10 mouse cellular contexts compared by ENCODE assay signal in the genomic region with DNA sequence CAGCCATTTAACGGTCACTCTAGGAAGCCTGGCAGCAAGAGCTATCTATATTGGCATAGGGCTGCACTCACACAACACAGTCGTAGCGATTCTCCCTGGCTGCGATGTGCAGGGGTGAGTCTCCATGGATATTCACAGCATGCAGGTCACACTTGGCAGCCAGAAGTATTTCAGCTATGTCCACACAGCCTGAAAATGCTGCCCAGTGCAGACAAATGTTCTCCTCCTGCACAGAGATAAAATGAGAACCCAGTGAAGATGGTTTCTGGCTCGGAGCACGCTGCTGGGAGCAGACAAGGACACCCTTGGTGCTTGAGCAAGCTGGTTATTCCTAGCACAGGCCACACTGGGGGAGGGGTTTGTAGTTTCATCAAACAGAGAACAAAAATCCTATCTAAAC. TPM values are rescaled to one million over a fixed set of nuclear protein-coding genes. Genes with fewer than 3 reads are reported as not detected.
DNase-seq lines count a peak whose midpoint lies in the region; ATAC-seq lines count a peak whose summit lies in the region.
"Had no signal": no experiment of that assay in that cellular context is flagged by ENCODE, and none has a peak within 500 bp of the region (broad histone marks: within the 10 kb centered on the region; RNA-seq: fewer than 3 reads in every experiment).

No protein-coding gene starts in this region.

- H3K9ac ChIP-seq in hindbrain, embryonic 15.5 days, result no peak overlapping the region
- no peak overlapping the region for H3K9ac ChIP-seq in hindbrain, embryonic 14.5 days

- no peaks in the 10 kb centered on the region for H3K4me1 ChIP-seq in hindbrain, embryonic 15.5 days (replicated peaks)
- 0 out of 2 replicates have a peak, but pooled peaks cover 4% of the 10 kb centered on the region for H3K4me1 ChIP-seq in hindbrain, embryonic 14.5 days (replicated peaks; ENCODE audit: control insufficient read depth, insufficient read depth, low read length)

- peaks cover 65% of the 10 kb centered on the region for H3K36me3 ChIP-seq in hindbrain, embryonic 15.5 days
- peaks cover 91% of the 10 kb centered on the region for H3K36me3 ChIP-seq in hindbrain, embryonic 14.5 days (replicated peaks; ENCODE audit: control insufficient read depth, insufficient read depth)

- no peaks in the 10 kb centered on the region for H3K9me3 ChIP-seq in hindbrain, embryonic 15.5 days
- no peaks in the 10 kb centered on the region for H3K9me3 ChIP-seq in hindbrain, embryonic 14.5 days (ENCODE audit: control insufficient read depth, low read length)

- H3K4me3 ChIP-seq in hindbrain, embryonic 15.5 days, result no peak overlapping the region
- H3K4me3 ChIP-seq in hindbrain, embryonic 14.5 days (replicated peaks; ENCODE audit: low read length), result no peak overlapping the region

- H3K4me2 ChIP-seq in hindbrain, embryonic 15.5 days, result no peak overlapping the region
- no peak overlapping the region for H3K4me2 ChIP-seq in hindbrain, embryonic 14.5 days (replicated peaks)

- intact Hi-C loops in left cerebral cortex, postnatal 36 days (cut with DNase I), result no loop called here

- H3K27me3 ChIP-seq in hindbrain, embryonic 15.5 days, result no peaks in the 10 kb centered on the region
- H3K27me3 ChIP-seq in hindbrain, embryonic 14.5 days (ENCODE audit: control insufficient read depth, insufficient read depth, low read length), result no peaks in the 10 kb centered on the region

- no peak overlapping the region for H3K27ac ChIP-seq in hindbrain, embryonic 15.5 days (replicated peaks)
- no peak overlapping the region for H3K27ac ChIP-seq in hindbrain, embryonic 14.5 days
- H3K27ac ChIP-seq: kidney, postnatal 0 days; stomach, postnatal 0 days had no signal

- peak; percentile 51; the same call in 1 of the 2 replicates for ATAC-seq in hindbrain, embryonic 15.5 days (ENCODE audit: low FRiP score, low read depth)
- ATAC-seq in hindbrain, embryonic 14.5 days (ENCODE audit: low FRiP score), result no peak
- no peak for ATAC-seq in inflammation-experienced regulatory T-cells, adult 6 months
- no peak for ATAC-seq in erythroid progenitor cell, adult 5-6 weeks (replicated peaks; ENCODE audit: low FRiP score, poor library complexity, severe bottlenecking)

- 73% methylated on average over 6 of the region's 6 CpGs for WGBS in hindbrain, embryonic 15.5 days
- 86% methylated on average over 6 of the region's 6 CpGs for WGBS in hindbrain, embryonic 14.5 days

- DNase-seq in hindbrain, embryonic 14.5 days (ENCODE audit: low spot score), result no peak
- peak; percentile 7 for DNase-seq in cerebellum, adult 8-10 months
- DNase-seq in gastrocnemius, postnatal 25 days, result peak; percentile 59
- DNase-seq in left cerebral cortex, postnatal 36 days (ENCODE audit: low spot score in 2 of 2), result peak; percentile 10 to 20
- DNase-seq in lung, postnatal 36 days, result no peak

RNA-seq across cellular contexts. Expression of a gene that starts 43.2 kb away (rescaled TPM):
- 13.4 and 17.5 TPM in 2 replicates for polyA plus RNA-seq in hindbrain, embryonic 15.5 days (2015; fragmentation: Nextera tagmentation; extraction: Ambion mirVana)
- 15.9 and 17.9 TPM in 2 replicates for polyA plus RNA-seq in hindbrain, embryonic 14.5 days (2014; fragmentation: Nextera tagmentation; extraction: Ambion mirVana)
- total RNA-seq in gastrocnemius, postnatal 25 days (2021), result under 1 TPM; 0.03 to 0.05 TPM
- 10 to 100 TPM; 85.5 to 96.2 TPM for total RNA-seq in left cerebral cortex, postnatal 36 days (2021)
- polyA plus RNA-seq in inflammation-experienced regulatory T-cells, adult 6 months (2017; shearing (Covaris generic)), result under 1 TPM in 1 of 3 experiments, not detected in 2; 0.24 TPM
- under 0.01 TPM in 1 of 2 replicates, not detected in the other for total RNA-seq in erythroid progenitor cell, adult 5-6 weeks (2015; ENCODE audit: low replicate concordance)
- total RNA-seq in erythroid progenitor cell, adult 5-6 weeks (2017; ENCODE audit: low replicate concordance), result 0.26 TPM in 1 of 2 replicates, not detected in the other

Comparison
In these comparisons a context has a peak if more than half of its experiments do, and no peak if none do; other contexts are left out.
1. DNase-seq: peak in cerebellum, adult 8-10 months (single experiment), gastrocnemius, postnatal 25 days (single experiment) and left cerebral cortex, postnatal 36 days (2 of 2); none in hindbrain, embryonic 14.5 days (single experiment) and lung, postnatal 36 days (single experiment).
2. RNA of a gene that starts 43.2 kb away (total RNA-seq): 85.5 to 96.2 TPM in left cerebral cortex, postnatal 36 days; 0.03 to 0.05 TPM in gastrocnemius, postnatal 25 days and under 0.01 to 0.26 TPM in erythroid progenitor cell, adult 5-6 weeks; every median in the first group is over 10 times any median in the second.